Mouse (Mus musculus) embryonic facial prominence, embryonic 11.5 days (tissue): Measurements from ENCODE around the gene Rtkn2. TPM values are rescaled to one million over a fixed set of nuclear protein-coding genes. Genes with fewer than 3 reads are reported as not detected.
A peak's percentile ranks its signal among the peaks of the same experiment; 100 is the strongest.

Source experiments
- ATAC-seq: fragments of 200-750 bp; cut with Nextera tagmentation; replicated peaks from 2 replicates; pipeline ENCODE4 v1.8.0; 2017; ENCODE audit warnings: low read depth; ENCODE audit not compliant: insufficient number of reproducible peaks, low FRiP score, low TSS enrichment
- DNase-seq: peaks from one replicate; pipeline ENCODE4 v3.0.0-alpha.2; 2015; ENCODE audit warnings: low spot score
- H3K27ac ChIP-seq: fragments of 300-500 bp; sonication (generic); replicated peaks from 2 replicates; pipeline ENCODE4 v1.5.1; 2014; ENCODE audit warnings: mild to moderate bottlenecking, low read depth, low read length, control low read depth
- H3K27me3 ChIP-seq: fragments of 300-500 bp; sonication (generic); 2 replicates; pipeline ENCODE4 v1.6.1; 2014; ENCODE audit warnings: mild to moderate bottlenecking, low read length, moderate library complexity, mixed read lengths; ENCODE audit not compliant: control insufficient read depth, insufficient read depth
- H3K36me3 ChIP-seq: fragments of 300-500 bp; sonication (generic); replicated peaks from 2 replicates; pipeline ENCODE4 v1.6.1; 2014; ENCODE audit warnings: low read depth, mild to moderate bottlenecking, low read length, moderate library complexity, mixed read lengths; ENCODE audit not compliant: control insufficient read depth, insufficient read depth
- H3K4me1 ChIP-seq: fragments of 300-500 bp; sonication (generic); 2 replicates; pipeline ENCODE4 v1.6.1; 2014; ENCODE audit warnings: low read length, mixed read lengths; ENCODE audit not compliant: control insufficient read depth, insufficient read depth
- H3K4me2 ChIP-seq: fragments of 300-500 bp; sonication (generic); 2 replicates; pipeline ENCODE4 v1.6.1; 2014; ENCODE audit warnings: low read depth, mild to moderate bottlenecking, control low read depth, low read length, moderate library complexity
- H3K4me3 ChIP-seq: fragments of 300-500 bp; sonication (generic); 2 replicates; pipeline ENCODE4 v1.5.1; 2014; ENCODE audit warnings: low read depth, low read length, control low read depth
- H3K9ac ChIP-seq: fragments of 300-500 bp; sonication (generic); replicated peaks from 2 replicates; pipeline ENCODE4 v1.6.1; 2014; ENCODE audit warnings: mild to moderate bottlenecking, control low read depth, low read length
- H3K9me3 ChIP-seq: fragments of 300-500 bp; sonication (generic); replicated peaks from 2 replicates; pipeline ENCODE4 v1.6.1; 2016; ENCODE audit warnings: mild to moderate bottlenecking, low read length, inconsistent platforms, mixed read lengths; ENCODE audit not compliant: control insufficient read depth
- WGBS: fragments of 180-500 bp; shearing (Covaris S2); extraction: QIAGEN DNeasy Blood & Tissue Kit; methylation state at CpG from one replicate; pipeline ENCODE4 v1.1.7; 2014; 5-methylcytosine and 5-hydroxymethylcytosine counted together
- polyA plus RNA-seq: library from polyadenylated mRNA; unstranded; fragments of >200 nt; fragmentation: Nextera tagmentation; extraction: Ambion mirVana; gene quantifications from 2 replicates; pipeline ENCODE4 v1.2.1, GENCODE M21; 2014

Gene Rtkn2
- polyA plus RNA-seq, 1 experiment from 2014 or later: 14.2 TPM

DNA sequence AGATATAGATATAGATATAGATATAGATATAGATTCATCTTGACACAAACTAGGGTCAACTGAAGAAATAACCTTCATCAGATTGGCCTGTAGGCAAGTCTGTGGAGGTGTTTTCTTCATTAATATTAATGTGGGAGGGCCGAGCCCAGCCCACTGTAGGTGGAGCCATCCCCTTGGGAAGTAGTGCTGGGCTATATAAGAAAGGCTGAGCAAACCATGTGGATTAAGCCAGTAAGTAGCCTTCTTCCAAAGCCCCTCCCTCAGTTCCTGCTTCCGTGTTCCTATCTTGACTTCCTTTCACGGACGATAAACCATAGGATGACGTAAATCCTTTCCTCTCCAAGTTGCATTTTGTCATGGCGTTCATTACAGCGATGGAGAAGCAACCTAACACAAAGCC is 30.5 kb downstream of the Rtkn2 start:
- WGBS: 95% methylated on average over 7 of the region's 7 CpGs
- H3K36me3 ChIP-seq: no peaks in the 10 kb centered on the region

DNA sequence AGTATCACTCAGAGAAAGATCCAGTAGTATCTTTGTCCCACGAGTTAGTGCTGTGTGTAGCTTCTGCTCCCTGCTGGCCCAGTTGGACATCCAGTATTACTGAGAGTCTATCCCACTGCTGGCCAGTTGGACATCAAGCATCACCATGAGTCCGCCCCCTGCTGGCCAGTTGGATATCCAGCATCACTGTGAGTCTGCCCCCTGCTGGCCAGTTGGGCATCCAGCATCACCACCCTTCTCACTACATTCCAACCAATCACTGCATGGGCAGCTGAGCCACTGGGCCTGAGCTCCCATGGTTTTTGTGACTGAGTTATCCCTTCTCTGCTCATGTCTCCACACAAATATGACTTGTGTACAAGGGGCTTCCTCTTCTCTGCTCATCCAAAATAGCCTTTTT is 33.8 kb downstream of the Rtkn2 start:
- WGBS: 78% methylated on average over 2 of the region's 2 CpGs
- H3K9ac ChIP-seq: no peak overlapping the region
- no peaks in the 10 kb centered on the region for H3K9me3 ChIP-seq
- DNase-seq: peak; percentile 9
- no peaks in the 10 kb centered on the region for H3K27me3 ChIP-seq
- H3K4me1 ChIP-seq: no peaks in the 10 kb centered on the region
- H3K4me3 ChIP-seq: no peak overlapping the region
- no peak overlapping the region for H3K4me2 ChIP-seq
- no peaks in the 10 kb centered on the region for H3K36me3 ChIP-seq
- ATAC-seq: no peak
- no peak overlapping the region for H3K27ac ChIP-seq

More for the DNA sequence above, 30.5 kb downstream of the Rtkn2 start:
- H3K9ac ChIP-seq: no peak overlapping the region
- ATAC-seq (no peak), DNase-seq (no peak)
- no peak overlapping the region for H3K4me3 ChIP-seq
- no peak overlapping the region for H3K27ac ChIP-seq
- H3K9me3 ChIP-seq: no peaks in the 10 kb centered on the region
- no peak overlapping the region for H3K4me2 ChIP-seq
- no peaks in the 10 kb centered on the region for H3K4me1 ChIP-seq
- H3K27me3 ChIP-seq: no peaks in the 10 kb centered on the region

- Histone ChIP-seq H3K27ac (no peak overlapping the region), H3K9ac (no peak overlapping the region), H3K36me3 (no peaks in the 10 kb centered on the region), H3K27me3 (no peaks in the 10 kb centered on the region), H3K9me3 (no peaks in the 10 kb centered on the region), H3K4me3 (no peak overlapping the region), H3K4me2 (no peak overlapping the region), H3K4me1 (no peaks in the 10 kb centered on the region)
- DNase-seq (no peak), ATAC-seq (no peak)
- 88% methylated on average over 2 of the region's 2 CpGs for WGBS
Observed at GRCm38 (mm10) chr10:68020755-68021154, 41.4 kb downstream of the Rtkn2 start.

DNA sequence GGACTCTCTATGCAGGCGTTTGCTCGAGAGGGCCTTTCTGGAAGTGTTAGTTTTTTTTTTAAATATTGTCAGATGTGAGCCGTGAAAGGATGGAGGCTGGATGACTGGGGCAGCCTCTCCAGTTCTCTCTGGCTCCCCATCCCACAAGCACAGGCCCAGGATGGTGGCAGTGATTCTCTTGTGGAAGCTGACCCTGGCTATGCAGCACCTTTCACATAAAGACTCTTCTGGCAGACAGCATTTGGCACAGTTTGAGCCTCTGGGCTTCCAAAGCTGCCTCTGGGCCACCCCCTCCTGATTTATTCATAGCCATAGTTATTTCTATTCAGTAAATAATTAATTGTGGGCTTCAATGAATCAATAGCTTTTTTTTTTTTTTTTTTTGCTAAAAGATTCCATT is 46.3 kb downstream of the Rtkn2 start:
- H3K4me1 ChIP-seq: no peaks in the 10 kb centered on the region
- WGBS: 77% methylated on average over 3 of the region's 3 CpGs
- H3K9me3 ChIP-seq: no peaks in the 10 kb centered on the region
- H3K27me3 ChIP-seq: no peaks in the 10 kb centered on the region
- H3K27ac ChIP-seq: no peak overlapping the region
- no peak overlapping the region for H3K4me3 ChIP-seq
- H3K36me3 ChIP-seq: no peaks in the 10 kb centered on the region
- H3K9ac ChIP-seq: no peak overlapping the region
- no peak for DNase-seq
- no peak for ATAC-seq
- no peak overlapping the region for H3K4me2 ChIP-seq

- no peak overlapping the region for H3K9ac ChIP-seq
- 31% methylated on average over 12 of the region's 12 CpGs for WGBS
- ATAC-seq (0 out of 2 replicates have a peak, but pooled peaks have one; percentile 62), DNase-seq (peak; percentile 14)
- H3K4me1 ChIP-seq: no peaks in the 10 kb centered on the region
- H3K36me3 ChIP-seq: no peaks in the 10 kb centered on the region
- no peaks in the 10 kb centered on the region for H3K9me3 ChIP-seq
- H3K27ac ChIP-seq: no peak overlapping the region
- H3K27me3 ChIP-seq: no peaks in the 10 kb centered on the region
- no peak overlapping the region for H3K4me3 ChIP-seq
- H3K4me2 ChIP-seq: no peak overlapping the region
Observed at GRCm38 (mm10) chr10:68028327-68029080, 49.1 kb downstream of the Rtkn2 start.

DNA sequence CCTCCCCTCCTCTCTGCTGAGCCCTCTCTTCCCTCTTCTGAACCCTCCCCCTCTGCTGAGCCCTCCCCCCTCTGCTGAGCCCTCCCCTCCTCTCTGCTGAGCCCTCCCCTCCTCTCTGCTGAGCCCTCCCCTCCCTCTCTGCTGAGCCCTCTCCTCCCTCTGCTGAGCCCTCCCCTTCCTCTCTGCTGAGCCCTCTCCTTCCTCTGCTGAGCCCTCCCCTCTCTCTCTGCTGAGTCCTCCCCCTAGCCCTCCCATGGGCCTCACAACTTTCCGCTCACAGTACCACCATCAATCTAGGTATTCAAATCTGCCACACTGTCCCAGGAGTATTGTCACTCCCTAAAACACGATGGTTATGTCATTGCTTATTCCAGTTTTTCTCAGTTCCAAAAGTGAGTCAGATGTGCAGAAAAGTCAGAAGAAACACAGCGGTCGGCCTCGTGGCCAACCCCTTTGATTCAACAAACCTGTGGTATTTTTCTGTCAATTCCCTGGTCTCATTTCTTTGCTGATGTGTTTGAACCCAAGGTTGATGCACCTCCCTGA is 49.8 kb downstream of the Rtkn2 start:
- H3K4me1 ChIP-seq: no peaks in the 10 kb centered on the region
- H3K4me3 ChIP-seq: no peak overlapping the region
- 79% methylated on average over 5 of the region's 5 CpGs for WGBS
- no peaks in the 10 kb centered on the region for H3K27me3 ChIP-seq
- no peaks in the 10 kb centered on the region for H3K36me3 ChIP-seq
- H3K9ac ChIP-seq: no peak overlapping the region
- no peaks in the 10 kb centered on the region for H3K9me3 ChIP-seq
- DNase-seq (no peak), ATAC-seq (no peak)
- H3K27ac ChIP-seq: no peak overlapping the region
- no peak overlapping the region for H3K4me2 ChIP-seq

- ATAC-seq (no peak), DNase-seq (no peak)
- WGBS: 82% methylated on average over 6 of the region's 6 CpGs
- Histone ChIP-seq H3K4me1 (no peaks in the 10 kb centered on the region), H3K27me3 (no peaks in the 10 kb centered on the region), H3K27ac (no peak overlapping the region), H3K4me2 (no peak overlapping the region), H3K9me3 (no peaks in the 10 kb centered on the region), H3K9ac (no peak overlapping the region), H3K4me3 (no peak overlapping the region), H3K36me3 (no peaks in the 10 kb centered on the region)
Observed at GRCm38 (mm10) chr10:68030027-68030426, 50.7 kb downstream of the Rtkn2 start.

DNA sequence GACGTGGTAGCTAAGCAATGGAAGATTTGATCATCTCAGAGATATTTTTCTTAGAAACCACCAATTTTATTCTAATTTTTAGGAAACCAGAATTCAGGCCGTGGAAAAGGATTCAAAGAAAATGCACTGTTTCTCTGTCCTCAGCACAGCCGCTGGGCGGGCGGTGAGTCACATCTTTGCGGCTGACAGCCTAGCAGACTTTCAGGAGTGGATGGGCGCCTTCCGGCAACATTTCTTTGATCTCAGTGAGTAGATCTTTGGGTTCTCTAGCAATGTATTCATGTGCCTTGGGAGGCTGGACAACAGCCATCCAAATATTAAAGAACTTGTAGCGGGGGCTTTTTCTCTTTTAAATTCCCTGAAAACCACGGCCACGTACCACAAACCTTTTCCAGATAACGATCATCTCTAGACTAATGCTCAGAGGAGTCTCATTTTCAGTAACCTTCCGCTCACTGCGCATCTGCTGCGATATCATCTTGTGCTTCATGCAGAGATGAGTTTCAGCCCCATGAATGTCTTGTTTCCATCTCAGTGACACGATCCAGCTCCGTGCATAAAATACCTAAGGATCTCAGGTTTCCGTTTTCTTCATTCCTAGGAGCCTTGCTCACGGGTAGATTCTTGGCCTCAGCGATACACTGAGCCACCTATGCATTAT is 56.5 kb downstream of the Rtkn2 start:
- Histone ChIP-seq H3K36me3 (no peaks in the 10 kb centered on the region), H3K4me3 (no peak overlapping the region), H3K4me1 (no peaks in the 10 kb centered on the region), H3K27me3 (no peaks in the 10 kb centered on the region), H3K4me2 (no peak overlapping the region), H3K9ac (no peak overlapping the region), H3K9me3 (no peaks in the 10 kb centered on the region), H3K27ac (no peak overlapping the region)
- 93% methylated on average over 20 of the region's 20 CpGs for WGBS
- DNase-seq: no peak
- ATAC-seq: no peak
